Mouse (Mus musculus) adipocyte (in vitro differentiated cells): ENCODE measurements around the gene Phf20.
"Not testable (repeated sequence)": the region's sequence is repeated elsewhere in the genome, so short reads cannot be mapped to it uniquely, and the experiment has no call there.

Experiments used
- DNase-seq: peaks from one replicate; pipeline ENCODE4 v3.0.0-alpha.2; 2016; ENCODE audit warnings: low spot score

Gene Phf20

DNA sequence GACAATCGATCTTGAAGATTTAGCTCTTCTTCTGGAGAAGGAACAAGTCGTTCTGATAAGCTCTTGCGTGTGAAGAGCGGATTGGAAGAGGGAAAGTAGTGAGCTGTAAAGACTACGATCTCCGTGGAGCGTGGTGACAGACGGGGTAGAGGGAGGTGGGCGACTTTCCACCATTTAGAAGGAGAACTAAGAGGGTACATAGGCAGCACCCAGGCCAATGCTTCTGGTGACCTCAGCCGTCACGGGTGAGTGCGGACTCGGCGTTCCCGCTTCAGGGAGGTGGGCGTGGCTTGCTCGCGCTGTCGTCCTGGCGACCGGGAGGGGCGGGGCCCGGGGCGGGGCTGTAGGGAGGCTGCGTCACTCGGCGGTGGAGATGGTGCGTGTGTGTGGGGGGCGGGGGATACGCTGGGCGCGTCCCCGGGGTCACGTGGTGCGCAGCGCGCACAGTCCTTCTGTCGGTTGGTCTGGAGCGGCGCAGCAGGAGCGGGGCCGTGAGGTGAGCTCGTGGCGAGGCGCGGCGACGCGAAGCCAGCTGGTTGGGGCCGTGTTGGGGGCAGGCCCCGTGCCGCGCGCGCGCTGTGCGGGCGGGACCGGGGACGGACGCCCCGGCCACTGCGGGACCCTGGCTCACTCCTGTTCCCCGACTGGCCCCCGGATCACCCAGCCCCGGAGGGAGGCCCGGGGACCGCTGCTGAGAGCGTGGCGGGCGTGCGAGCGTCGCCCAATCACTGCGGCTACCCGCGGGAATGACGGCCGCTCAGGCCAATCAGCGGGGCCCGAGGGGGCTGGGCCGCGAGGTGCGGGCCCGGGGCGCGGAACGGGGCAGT, at the start of gene Phf20:
Gene Phf20, plus strand, starts transcription at position 165 of the 827 bp plus-strand sequence.
- peak; percentile 97 for DNase-seq

DNA sequence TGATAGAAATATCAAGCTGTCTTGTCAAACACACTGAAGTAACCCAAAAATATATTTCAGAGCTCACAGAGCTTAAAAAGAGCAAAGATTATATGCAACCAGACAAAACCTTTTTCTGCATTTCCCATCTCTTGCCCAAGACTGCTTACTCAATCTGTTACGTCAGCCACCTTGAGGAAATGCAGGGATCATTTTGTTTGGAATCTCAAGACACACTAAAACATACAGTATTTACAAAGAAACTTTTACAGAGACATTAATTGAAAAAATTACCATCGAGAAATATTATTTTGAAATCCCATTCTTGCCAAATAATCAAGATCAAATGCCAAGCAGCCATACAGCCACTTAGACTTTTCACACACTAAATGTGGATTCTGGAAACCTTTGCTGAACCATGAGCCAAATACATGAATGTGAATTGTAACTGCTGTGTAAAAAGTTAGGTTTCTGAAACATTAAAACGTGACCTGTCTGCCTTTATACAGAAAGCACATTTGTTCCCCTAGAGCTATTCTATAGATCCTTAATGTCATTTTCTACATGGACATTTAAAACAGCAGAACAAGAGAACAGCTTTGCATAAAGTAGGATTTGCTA, 48.9 kb upstream of the Phf20 start:
- peak; percentile 81 for DNase-seq

DNA sequence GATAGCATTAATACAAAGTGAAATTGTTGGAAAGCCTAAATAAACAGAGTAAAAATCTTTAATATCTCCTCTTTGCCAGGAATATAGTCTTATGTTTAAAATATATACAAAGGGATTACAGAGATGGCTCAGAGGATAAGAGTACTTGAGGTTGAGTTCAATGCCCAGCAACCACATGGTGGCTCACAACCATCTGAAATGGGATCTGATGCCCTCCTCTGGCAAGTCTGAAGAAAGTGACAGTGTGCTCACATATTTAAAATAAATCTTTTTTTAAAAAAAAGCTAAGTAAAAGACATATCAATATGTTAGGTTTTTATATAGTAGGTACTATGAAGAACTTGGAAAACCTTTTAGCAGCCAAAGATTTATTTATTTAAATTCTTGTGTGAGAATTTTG, 44.7 kb upstream of the Phf20 start:
- peak; percentile 47 for DNase-seq

DNA sequence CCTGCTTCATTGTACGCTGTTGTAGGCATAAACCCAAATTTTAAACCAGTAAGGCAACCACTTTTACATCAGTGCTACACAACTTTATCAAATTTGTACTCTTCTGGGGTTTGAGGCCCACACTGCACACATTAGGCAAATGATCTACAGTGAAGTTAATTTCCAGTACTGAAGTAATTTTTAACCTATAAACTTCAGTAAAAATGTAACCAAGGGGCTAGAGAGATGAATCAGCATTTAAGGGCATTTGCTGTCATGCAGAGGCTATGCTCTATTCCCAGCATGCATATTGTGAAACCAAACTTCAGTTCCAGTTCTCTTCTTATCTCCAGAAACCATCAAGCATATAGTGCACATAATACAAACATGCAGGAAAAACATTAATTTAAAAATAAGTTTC, 30.8 kb upstream of the Phf20 start:
- no peak for DNase-seq

DNA sequence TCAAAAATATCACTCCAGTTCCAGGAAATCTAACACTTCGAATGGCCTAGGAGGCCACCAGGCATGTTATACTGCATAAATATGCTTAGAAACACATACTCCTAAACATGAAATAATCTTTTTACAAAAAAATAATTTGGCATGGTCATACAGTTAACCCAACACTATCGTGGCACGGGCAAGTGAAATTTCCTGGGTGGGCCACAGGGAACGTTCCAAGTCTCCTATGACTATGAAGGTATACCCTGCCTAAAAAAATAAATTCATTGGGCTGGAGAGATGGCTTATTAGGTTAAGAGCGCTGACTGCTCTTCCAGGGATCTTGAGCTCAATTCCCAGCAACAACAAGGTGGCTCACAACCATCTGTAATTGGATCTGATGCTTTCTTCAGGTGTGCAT, 29.7 kb upstream of the Phf20 start:
- no peak for DNase-seq

DNA sequence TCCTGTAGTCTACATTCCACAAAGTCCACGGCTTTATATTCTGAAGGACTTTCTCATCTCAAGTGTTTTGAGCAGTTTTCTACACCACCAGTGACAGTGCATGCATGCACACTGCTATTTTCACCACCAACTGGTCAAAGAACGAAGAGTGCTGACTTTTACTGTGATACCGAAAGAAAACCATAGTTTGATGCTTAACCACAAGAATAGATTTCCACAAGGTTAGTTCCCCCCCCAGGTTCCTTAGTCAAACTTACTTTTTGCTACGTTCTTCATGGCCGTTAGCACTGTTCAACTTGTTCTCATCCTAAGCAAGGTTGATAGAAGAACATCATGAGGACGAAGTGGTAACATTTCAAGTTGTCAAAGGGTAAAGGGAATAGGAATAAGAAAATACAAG, 19.2 kb upstream of the Phf20 start:
- DNase-seq: no peak

DNA sequence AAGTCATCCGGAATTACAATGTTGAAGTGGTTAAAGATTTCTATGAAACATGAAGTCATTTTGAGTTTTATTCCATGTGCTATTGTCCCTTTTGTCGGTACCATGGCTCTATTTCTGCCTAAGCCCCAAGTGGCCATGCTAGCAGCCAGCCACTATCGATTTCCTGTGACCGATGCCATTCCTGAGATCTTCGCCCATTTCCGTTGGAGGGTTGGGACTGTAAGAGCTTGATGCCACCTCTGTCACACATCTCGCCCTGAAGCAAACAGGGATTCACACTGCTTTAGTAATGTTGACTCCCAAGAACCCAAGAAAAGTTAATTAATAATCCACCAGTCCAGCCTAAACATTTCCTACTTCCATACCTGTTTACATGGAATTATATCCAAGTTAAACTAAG, 18.6 kb upstream of the Phf20 start:
- DNase-seq: peak; percentile 55

DNA sequence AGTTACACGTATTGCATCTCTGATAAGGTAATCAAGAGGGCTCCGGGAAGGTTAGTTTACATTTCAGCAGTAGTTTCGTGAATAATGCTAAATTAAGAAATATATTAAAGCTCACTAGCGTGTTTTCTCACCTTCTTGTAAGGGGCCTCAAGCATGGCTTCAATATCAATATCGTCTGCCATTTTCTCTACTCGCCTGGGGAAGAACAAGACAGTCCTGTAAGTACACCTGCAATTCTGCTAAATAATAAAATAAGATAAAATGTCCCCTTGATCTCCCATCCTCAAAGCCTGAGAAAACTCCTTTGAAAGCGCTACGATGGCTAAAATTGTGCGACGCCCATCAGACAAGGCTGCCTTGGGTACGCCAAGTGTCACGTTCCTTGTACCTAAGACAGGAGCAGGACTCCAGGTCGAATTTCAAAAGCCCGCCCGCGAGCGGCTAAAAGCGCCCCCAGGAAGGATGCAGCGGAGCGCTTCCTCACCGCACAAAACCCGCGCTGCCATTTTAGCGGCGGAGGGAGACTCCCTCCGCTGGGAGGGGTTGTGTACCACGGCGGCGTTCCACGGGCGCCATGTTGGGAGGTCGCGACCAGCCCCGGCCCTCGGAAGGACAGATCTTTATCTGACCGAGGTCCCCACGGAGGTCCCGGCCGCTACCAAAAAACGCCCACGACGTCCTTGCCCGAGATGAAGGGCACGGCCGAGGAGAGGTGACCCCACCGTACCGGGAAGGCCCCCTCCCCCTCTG, 17.0 kb upstream of the Phf20 start:
- peak; percentile 77 for DNase-seq

DNA sequence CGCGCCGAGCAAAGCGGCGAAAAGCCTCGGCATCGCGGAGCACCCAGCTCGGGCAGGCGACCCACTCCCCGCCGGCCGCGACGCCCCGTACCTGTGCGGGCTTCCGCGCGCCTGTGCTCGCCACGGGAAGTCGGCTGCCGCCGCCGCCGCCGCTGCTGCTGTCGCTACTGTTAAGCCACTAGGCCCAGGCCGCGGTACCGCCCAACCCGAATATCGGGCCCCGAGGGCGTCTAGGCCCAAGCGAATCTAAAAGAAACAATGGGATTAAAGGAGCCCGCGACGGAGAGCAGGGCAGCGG, 16.5 kb upstream of the Phf20 start:
- DNase-seq: no peak

DNA sequence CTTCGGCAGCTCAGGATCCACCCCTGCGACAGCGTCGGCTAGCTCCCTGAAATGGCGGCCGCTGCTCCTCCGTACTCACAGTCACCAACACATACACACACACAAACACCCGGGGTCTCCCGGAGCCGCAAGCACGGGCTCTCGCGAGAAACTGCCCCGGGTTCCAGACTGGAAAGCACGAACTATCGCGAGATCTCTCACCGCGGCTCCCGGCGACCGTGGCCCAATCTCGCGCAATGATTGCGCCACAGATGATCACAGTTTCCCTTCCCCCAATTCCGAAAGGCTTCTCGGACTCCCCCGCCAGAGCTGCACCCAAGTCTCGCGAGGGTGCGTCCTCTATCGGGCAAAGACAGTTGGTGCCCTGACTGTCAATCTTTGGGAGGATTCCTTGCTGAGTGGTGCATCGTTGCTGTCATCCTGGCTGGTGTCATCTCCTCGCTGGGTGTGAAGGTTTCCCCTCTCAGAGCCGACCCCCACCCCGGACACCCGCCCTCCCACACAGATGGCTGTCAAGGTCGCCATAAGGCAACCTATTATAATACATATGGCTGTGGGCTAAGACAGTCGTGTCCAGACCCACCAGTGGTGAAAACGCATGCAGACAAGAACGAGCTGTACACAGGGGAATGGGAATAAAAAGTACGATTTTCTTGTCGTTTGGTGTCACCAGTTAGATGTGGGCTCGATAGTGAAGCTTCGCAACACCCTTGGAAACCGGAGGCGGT, 16.0 kb upstream of the Phf20 start, which contains the start of gene Rbm39:
Gene Rbm39, minus strand, starts transcription at position 145 of the 728 bp plus-strand sequence.
- DNase-seq: peak; percentile 100

DNA sequence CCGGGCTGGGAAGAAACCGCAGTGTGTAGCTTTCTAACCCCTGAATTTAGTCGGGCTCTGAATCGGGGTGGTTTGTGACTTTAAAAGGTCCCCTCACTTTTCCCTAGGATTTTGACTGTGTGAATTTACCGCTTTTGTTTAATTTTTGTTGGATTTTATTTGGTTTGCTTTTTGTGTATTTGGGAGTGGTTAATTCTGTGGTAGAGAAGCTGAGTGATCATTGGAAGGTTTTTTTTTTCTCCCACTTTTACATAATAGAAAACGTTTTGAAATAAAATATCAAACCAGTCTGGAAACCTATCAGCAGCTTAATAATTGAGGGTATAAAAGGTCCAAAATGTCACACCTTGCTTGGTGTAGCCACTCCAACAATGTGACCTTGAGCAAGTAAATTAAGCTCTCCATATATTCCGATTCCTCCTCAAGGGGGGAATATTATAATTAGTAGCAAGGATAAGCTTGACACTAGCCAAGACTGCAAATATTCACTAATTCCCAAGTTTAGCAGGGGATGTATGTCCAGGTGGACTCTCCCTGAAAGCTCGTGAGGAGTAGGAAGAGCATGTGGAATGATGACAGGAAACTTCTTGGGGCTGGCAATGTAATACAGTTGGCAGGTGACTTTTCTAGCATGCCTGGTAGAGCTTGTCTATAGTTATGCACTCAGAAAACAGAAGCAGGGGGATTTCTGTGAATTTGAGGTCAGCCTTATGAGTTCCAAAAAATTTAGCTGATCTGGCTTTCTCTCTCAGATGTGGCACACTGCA, 15.3 kb upstream of the Phf20 start:
- peak; percentile 47 for DNase-seq

DNA sequence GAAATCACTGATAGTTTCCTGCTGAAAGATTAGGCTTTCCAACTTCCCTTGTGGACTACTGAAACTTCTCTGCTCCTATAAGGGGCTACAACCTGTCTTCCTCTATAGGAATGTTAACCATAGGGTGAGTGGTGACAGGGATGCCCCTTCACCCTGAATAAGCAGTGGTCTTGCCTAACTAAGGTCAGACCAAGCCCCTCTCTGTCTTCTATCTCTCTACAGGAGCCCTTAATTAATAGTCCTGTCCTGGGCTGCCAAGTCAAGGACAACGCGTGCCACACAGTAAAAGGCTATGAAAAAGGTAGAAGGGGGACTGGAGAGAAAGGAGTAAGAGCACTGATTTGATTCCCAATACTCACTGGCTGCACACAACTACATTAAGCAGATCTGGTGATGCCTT, 14.7 kb upstream of the Phf20 start:
- DNase-seq: no peak

DNA sequence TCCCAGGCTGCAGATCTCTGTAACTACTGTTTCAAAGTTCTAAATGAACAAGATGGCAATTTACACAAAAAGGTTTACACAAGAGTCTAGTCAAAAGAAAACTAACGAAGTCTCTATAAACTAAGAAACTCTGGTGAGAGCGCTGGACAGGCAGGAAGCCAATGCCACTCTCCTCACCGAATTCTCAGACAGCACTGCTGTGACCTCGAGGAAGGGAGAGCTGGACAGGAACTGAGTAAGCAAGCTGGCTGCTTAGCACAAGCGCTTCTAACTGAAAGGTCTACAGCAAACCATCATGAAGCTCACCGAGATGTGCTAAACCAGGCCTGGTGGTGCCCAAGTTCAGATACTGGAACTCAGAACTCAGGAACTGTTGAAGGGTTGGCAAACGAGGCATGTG, 7.0 kb upstream of the Phf20 start:
- not testable (repeated sequence) for DNase-seq

DNA sequence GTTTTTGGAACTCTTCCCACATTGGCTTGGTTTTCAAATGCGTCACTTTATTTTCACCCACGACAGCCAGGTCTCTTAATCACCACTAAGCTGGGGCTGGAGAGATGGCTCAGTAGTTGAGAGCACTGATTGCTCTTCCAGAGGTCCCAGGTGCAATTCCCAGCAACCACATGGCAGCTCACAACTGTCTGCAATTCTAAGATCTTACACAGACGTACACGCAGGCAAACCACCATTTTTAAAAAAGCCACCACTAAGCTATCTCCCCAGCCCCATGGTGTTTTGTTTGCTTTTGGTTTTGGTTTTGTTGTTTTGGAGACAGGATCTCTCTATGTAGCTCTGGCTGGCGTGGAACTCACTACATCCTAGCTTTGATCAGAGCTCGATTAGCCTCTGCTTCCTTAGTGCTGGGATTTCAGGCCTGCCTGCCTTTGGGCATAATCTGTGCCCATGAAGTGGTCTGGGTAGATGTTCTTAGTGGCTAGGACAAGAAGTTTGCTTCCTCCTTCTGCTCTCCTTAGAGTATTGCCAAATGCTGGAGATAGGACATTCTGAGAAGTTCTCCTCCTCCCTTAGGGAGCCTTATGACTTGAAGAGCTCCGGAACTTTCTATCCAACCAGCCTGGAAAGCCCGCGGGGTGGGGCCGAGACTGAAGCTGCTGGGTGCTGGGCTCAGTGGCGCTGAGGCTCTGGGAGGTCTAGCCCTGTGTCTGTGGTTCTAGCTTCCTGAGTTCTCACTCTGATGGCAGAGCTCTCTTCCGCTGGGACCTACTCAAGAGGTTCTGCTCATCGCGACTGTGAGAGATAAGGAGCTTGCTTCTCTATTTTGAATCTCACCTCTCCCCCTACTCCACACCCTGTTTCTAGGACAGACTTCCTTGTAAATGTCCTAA, 6.0 kb upstream of the Phf20 start:
- DNase-seq: no peak

DNA sequence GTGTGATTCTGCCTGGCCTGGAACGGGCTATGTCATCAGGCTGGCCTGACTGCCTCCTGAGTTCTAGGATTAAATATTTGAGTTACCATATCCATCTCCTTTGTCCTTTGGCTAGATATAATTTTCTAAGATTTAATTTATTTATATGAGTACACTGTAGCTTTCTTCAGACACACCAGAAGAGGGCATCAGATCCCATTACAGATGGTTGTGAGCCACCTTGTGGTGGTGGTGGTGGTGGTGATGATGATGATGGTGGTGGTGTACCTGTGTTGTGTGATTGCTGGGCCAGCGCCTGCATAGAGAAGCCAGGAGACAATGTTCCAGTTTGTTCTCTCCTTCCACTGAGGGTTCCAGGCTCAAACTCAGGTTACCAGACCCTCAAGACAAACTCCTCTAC, 4.7 kb upstream of the Phf20 start:
- DNase-seq: no peak

DNA sequence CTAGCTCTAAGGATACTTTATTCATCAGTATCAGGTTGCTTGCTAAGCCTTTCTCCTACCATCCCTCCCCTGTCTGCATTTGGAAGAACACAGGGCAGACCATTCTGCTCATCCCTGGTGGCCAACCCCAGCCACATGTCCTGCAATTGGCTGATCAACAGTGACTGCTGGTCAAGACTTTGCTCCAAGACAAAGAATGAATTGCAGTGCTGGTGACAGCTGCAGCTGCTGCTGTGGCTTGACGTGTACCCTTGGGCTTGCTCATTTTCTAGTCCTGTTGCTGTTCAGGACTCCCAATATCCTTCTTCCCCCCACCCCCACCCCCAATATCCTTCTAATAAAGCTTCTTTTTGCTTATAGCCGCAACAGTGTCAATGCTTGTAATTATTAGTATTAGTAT, 4.2 kb upstream of the Phf20 start:
- DNase-seq: no peak

DNA sequence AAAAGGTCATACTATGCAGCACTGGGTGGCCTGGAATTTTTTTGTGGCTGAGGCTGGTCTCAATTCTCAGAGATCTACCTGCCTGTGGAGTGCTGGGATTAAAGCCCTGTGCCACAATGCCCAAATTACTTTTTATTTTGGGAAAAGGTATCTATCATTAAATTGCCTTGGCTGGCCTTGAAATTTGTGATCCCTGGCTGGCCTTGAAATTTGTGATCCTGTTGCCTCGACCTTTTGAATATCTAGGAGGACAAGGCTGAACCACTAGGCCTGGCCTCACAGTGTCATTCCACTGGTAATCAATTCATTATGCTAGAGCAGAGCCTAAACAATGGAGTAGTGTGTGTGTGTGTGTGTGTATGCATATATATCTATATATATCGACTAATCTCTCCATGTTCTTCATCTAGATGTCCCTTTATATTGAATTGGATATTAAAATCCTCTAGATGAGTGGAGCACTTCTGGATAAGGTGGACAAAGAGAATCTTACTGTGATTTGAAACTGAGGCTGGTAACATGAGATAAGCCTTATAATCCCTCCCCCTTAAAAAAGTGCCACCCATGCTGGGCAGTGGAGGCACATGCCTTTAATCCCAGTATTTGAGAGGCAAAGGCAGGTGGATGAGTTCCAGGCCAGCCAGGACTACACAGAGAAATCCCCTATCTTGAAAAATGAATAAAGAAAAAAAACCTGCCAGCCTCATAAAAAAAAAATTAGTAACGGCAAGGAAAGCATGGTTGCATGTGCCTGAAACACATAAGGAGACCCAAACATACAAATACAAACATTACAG, 3.0 kb upstream of the Phf20 start:
- no peak for DNase-seq

DNA sequence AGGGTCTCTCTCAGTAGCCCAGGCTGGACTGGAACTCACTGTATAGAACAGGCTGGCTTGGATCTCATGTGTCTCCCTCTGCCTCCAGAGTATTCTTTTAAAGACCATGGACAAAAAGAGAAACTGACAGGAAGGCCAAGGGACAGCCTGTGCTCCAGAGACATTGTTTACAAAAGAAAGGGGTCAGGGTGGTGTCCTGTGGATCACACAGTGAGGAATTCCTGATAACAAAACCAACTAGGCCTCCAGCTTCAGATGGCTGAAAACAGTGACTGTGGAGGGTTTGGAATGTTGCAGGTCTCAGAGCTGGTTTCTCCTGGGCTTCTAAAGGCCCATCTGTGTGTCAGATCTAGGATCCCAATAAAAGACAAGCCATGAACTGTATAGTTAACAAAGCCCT, 1.7 kb upstream of the Phf20 start:
- no peak for DNase-seq

DNA sequence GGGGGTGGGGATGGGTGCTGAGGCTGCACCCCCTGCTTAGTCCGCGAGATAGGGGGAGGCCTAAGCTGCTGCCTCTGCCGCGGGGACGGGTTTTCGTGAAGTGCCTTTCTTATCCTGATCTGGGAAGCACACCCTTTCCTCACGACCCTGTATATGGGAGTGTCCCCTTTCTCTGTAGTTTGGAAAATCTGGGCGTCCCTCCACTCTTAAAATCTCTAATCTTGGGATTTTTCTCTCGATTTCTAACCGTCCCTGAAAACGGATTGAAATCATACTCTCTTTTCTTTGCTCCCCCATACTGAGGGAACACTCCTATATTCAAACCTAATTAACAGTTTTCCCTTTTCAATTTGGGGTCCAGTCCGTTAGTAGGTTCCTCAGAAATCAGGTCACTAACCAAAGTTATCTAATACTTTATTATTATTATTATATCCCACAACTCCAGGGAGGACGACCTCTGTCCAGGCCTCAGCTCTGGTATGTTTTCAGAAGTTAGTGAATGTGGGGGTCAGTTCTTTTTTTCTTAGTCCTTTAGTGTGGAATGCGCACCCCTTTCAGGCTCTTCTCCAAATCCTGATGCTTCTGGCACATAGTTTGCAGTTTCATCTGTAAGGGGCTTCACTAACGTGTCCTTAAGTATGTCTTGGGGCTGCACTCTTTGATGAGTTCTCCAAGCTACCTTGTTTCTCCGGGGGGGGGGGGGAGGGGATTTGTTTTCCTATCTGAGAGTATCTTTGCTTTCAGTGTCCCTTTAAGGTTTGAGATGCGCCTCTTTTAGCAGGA, 1.1 kb downstream of the Phf20 start:
- no peak for DNase-seq
